Mouse (Mus musculus): ENCODE data around the gene Tmprss11a. TPM values are rescaled to one million over a fixed set of nuclear protein-coding genes. Genes with fewer than 3 reads are reported as not detected.

The Tmprss11a gene
- not detected in 2 replicates for polyA plus RNA-seq (2015; fragmentation: Nextera tagmentation; extraction: Ambion mirVana)

GRCm38 (mm10) chr5:86468890-86469289 lies at the start of gene Tmprss11a:
TSS of gene Tmprss11a (minus strand) at chr5:86468990.
- no peak within 1 kb of the TSS for H3K9ac ChIP-seq (replicated peaks)
- no peaks in the 10 kb centered on the region for H3K27me3 ChIP-seq
- no peaks in the 10 kb centered on the region for H3K36me3 ChIP-seq
- H3K4me1 ChIP-seq: no peaks in the 10 kb centered on the region
- H3K4me3 ChIP-seq: no peak within 1 kb of the TSS
- WGBS: 73% methylated on average over 4 of the region's 4 CpGs
- no peak within 1 kb of the TSS for H3K27ac ChIP-seq (replicated peaks)
- no peak within 1 kb of the TSS for H3K4me2 ChIP-seq (replicated peaks)
- ATAC-seq (replicated peaks): no peak
- no peaks in the 10 kb centered on the region for H3K9me3 ChIP-seq

GRCm38 (mm10) chr5:86518500-86518899 lies 49.7 kb upstream of the Tmprss11a start, which contains the start of gene Tmprss11g:
TSS of gene Tmprss11g (minus strand) at chr5:86518600.
- Histone ChIP-seq H3K27ac (replicated peaks) (no peak within 1 kb of the TSS), H3K9me3 (no peaks in the 10 kb centered on the region), H3K36me3 (no peaks in the 10 kb centered on the region), H3K4me1 (no peaks in the 10 kb centered on the region), H3K27me3 (no peaks in the 10 kb centered on the region), H3K4me3 (no peak within 1 kb of the TSS), H3K4me2 (replicated peaks) (no peak within 1 kb of the TSS), H3K9ac (replicated peaks) (no peak within 1 kb of the TSS)
- WGBS: 87% methylated on average over 9 of the region's 9 CpGs
- ATAC-seq (replicated peaks): no peak

- Histone ChIP-seq H3K4me3 (no peak overlapping the region), H3K27me3 (no peaks in the 10 kb centered on the region), H3K36me3 (no peaks in the 10 kb centered on the region), H3K4me2 (replicated peaks) (no peak overlapping the region), H3K9ac (replicated peaks) (no peak overlapping the region), H3K27ac (replicated peaks) (no peak overlapping the region), H3K4me1 (no peaks in the 10 kb centered on the region), H3K9me3 (no peaks in the 10 kb centered on the region)
- no peak for ATAC-seq (replicated peaks)
- WGBS: 32% methylated on average over 5 of the region's 5 CpGs
Observed at GRCm38 (mm10) chr5:86511538-86511937, 42.7 kb upstream of the Tmprss11a start.

- no peak overlapping the region for H3K4me2 ChIP-seq (replicated peaks)
- H3K9ac ChIP-seq (replicated peaks): no peak overlapping the region
- H3K9me3 ChIP-seq: no peaks in the 10 kb centered on the region
- H3K4me3 ChIP-seq: no peak overlapping the region
- H3K27ac ChIP-seq (replicated peaks): no peak overlapping the region
- 71% methylated on average over 1 of the region's 1 CpGs for WGBS
- H3K4me1 ChIP-seq: no peaks in the 10 kb centered on the region
- ATAC-seq (replicated peaks): no peak
- no peaks in the 10 kb centered on the region for H3K36me3 ChIP-seq
- no peaks in the 10 kb centered on the region for H3K27me3 ChIP-seq
Observed at GRCm38 (mm10) chr5:86493453-86493852, 24.7 kb upstream of the Tmprss11a start.

GRCm38 (mm10) chr5:86482562-86482961 lies 13.8 kb upstream of the Tmprss11a start:
- Histone ChIP-seq H3K4me1 (no peaks in the 10 kb centered on the region), H3K4me3 (no peak overlapping the region), H3K4me2 (replicated peaks) (no peak overlapping the region), H3K9me3 (no peaks in the 10 kb centered on the region), H3K27me3 (no peaks in the 10 kb centered on the region), H3K9ac (replicated peaks) (no peak overlapping the region), H3K36me3 (no peaks in the 10 kb centered on the region), H3K27ac (replicated peaks) (no peak overlapping the region)
- no peak for ATAC-seq (replicated peaks)
- WGBS: 83% methylated on average over 2 of the region's 2 CpGs

GRCm38 (mm10) chr5:86482031-86482430 lies 13.2 kb upstream of the Tmprss11a start:
- Histone ChIP-seq H3K27me3 (no peaks in the 10 kb centered on the region), H3K9ac (replicated peaks) (no peak overlapping the region), H3K4me2 (replicated peaks) (no peak overlapping the region), H3K27ac (replicated peaks) (no peak overlapping the region), H3K4me1 (no peaks in the 10 kb centered on the region), H3K36me3 (no peaks in the 10 kb centered on the region), H3K4me3 (no peak overlapping the region), H3K9me3 (no peaks in the 10 kb centered on the region)
- ATAC-seq (replicated peaks): no peak
- 88% methylated on average over 1 of the region's 1 CpGs for WGBS

GRCm38 (mm10) chr5:86473859-86474258 lies 5.1 kb upstream of the Tmprss11a start:
- WGBS: 91% methylated on average over 9 of the region's 9 CpGs
- no peak overlapping the region for H3K9ac ChIP-seq (replicated peaks)
- no peaks in the 10 kb centered on the region for H3K4me1 ChIP-seq
- no peaks in the 10 kb centered on the region for H3K9me3 ChIP-seq
- H3K4me2 ChIP-seq (replicated peaks): no peak overlapping the region
- no peaks in the 10 kb centered on the region for H3K36me3 ChIP-seq
- H3K27me3 ChIP-seq: no peaks in the 10 kb centered on the region
- no peak overlapping the region for H3K4me3 ChIP-seq
- H3K27ac ChIP-seq (replicated peaks): no peak overlapping the region
- no peak for ATAC-seq (replicated peaks)

- Histone ChIP-seq H3K4me1 (no peaks in the 10 kb centered on the region), H3K36me3 (no peaks in the 10 kb centered on the region), H3K9ac (replicated peaks) (no peak overlapping the region), H3K27me3 (no peaks in the 10 kb centered on the region), H3K4me3 (no peak overlapping the region), H3K27ac (replicated peaks) (no peak overlapping the region), H3K9me3 (no peaks in the 10 kb centered on the region), H3K4me2 (replicated peaks) (no peak overlapping the region)
- WGBS: 68% methylated on average over 2 of the region's 2 CpGs
- no peak for ATAC-seq (replicated peaks)
Observed at GRCm38 (mm10) chr5:86439306-86439705, 29.5 kb downstream of the Tmprss11a start.

GRCm38 (mm10) chr5:86438548-86438947 lies 30.2 kb downstream of the Tmprss11a start:
- Histone ChIP-seq H3K27me3 (no peaks in the 10 kb centered on the region), H3K4me1 (no peaks in the 10 kb centered on the region), H3K9me3 (no peaks in the 10 kb centered on the region), H3K4me2 (replicated peaks) (no peak overlapping the region), H3K4me3 (no peak overlapping the region), H3K27ac (replicated peaks) (no peak overlapping the region), H3K9ac (replicated peaks) (no peak overlapping the region), H3K36me3 (no peaks in the 10 kb centered on the region)
- no peak for ATAC-seq (replicated peaks)

- no peak overlapping the region for H3K4me2 ChIP-seq (replicated peaks)
- no peaks in the 10 kb centered on the region for H3K4me1 ChIP-seq
- H3K27me3 ChIP-seq: no peaks in the 10 kb centered on the region
- H3K4me3 ChIP-seq: no peak overlapping the region
- ATAC-seq (replicated peaks): no peak
- no peak overlapping the region for H3K9ac ChIP-seq (replicated peaks)
- H3K9me3 ChIP-seq: no peaks in the 10 kb centered on the region
- no peak overlapping the region for H3K27ac ChIP-seq (replicated peaks)
- WGBS: 7% methylated on average over 2 of the region's 2 CpGs
- H3K36me3 ChIP-seq: no peaks in the 10 kb centered on the region
Observed at GRCm38 (mm10) chr5:86432697-86433096, 36.1 kb downstream of the Tmprss11a start.

- H3K4me1 ChIP-seq: no peaks in the 10 kb centered on the region
- no peak overlapping the region for H3K27ac ChIP-seq (replicated peaks)
- H3K27me3 ChIP-seq: no peaks in the 10 kb centered on the region
- WGBS: 76% methylated on average over 5 of the region's 5 CpGs
- H3K4me2 ChIP-seq (replicated peaks): no peak overlapping the region
- no peaks in the 10 kb centered on the region for H3K9me3 ChIP-seq
- ATAC-seq (replicated peaks): no peak
- no peak overlapping the region for H3K4me3 ChIP-seq
- no peaks in the 10 kb centered on the region for H3K36me3 ChIP-seq
- H3K9ac ChIP-seq (replicated peaks): no peak overlapping the region
Observed at GRCm38 (mm10) chr5:86431096-86431495, 37.7 kb downstream of the Tmprss11a start.

- no peaks in the 10 kb centered on the region for H3K36me3 ChIP-seq
- no peaks in the 10 kb centered on the region for H3K27me3 ChIP-seq
- no peak overlapping the region for H3K27ac ChIP-seq (replicated peaks)
- H3K4me2 ChIP-seq (replicated peaks): no peak overlapping the region
- WGBS: 37% methylated on average over 3 of the region's 3 CpGs
- ATAC-seq (replicated peaks): no peak
- no peaks in the 10 kb centered on the region for H3K9me3 ChIP-seq
- no peaks in the 10 kb centered on the region for H3K4me1 ChIP-seq
- H3K9ac ChIP-seq (replicated peaks): no peak overlapping the region
- H3K4me3 ChIP-seq: no peak overlapping the region
Observed at GRCm38 (mm10) chr5:86421323-86422028, 47.3 kb downstream of the Tmprss11a start.

- Histone ChIP-seq H3K9me3 (no peaks in the 10 kb centered on the region), H3K36me3 (no peaks in the 10 kb centered on the region), H3K27ac (replicated peaks) (no peak overlapping the region), H3K9ac (replicated peaks) (no peak overlapping the region), H3K4me1 (no peaks in the 10 kb centered on the region), H3K4me3 (no peak overlapping the region), H3K27me3 (no peaks in the 10 kb centered on the region), H3K4me2 (replicated peaks) (no peak overlapping the region)
- 19% methylated on average over 4 of the region's 4 CpGs for WGBS
- no peak for ATAC-seq (replicated peaks)
Observed at GRCm38 (mm10) chr5:86419494-86419893, 49.3 kb downstream of the Tmprss11a start.

Measured in forebrain, embryonic 15.5 days (tissue).